Mouse (Mus musculus) hindbrain, embryonic 11.5 days (tissue): ENCODE results near the gene Fbxw2. TPM values are rescaled to one million over a fixed set of nuclear protein-coding genes. Genes with fewer than 3 reads are reported as not detected.

Experiments used
- ATAC-seq: fragments of 200-750 bp; cut with Nextera tagmentation; 2 replicates; pipeline ENCODE4 v1.8.0; 2017; ENCODE audit warnings: mild to moderate bottlenecking, moderate TSS enrichment, moderate library complexity; ENCODE audit not compliant: low FRiP score
- DNase-seq: peaks from one replicate; pipeline ENCODE4 v3.0.0-alpha.2; 2015; ENCODE audit warnings: low spot score
- H3K27ac ChIP-seq: fragments of 300-500 bp; sonication (generic); 2 replicates; pipeline ENCODE4 v1.5.1; 2014; ENCODE audit warnings: mild to moderate bottlenecking, low read depth, low read length
- H3K27me3 ChIP-seq: fragments of 300-500 bp; sonication (generic); 2 replicates; pipeline ENCODE4 v1.6.1; 2014; ENCODE audit warnings: mild to moderate bottlenecking, low read length, moderate library complexity, mixed read lengths; ENCODE audit not compliant: control insufficient read depth, insufficient read depth
- H3K36me3 ChIP-seq: fragments of 300-500 bp; sonication (generic); 2 replicates; pipeline ENCODE4 v1.6.1; 2014; ENCODE audit warnings: mild to moderate bottlenecking, low read length, moderate library complexity, mixed read lengths; ENCODE audit not compliant: control insufficient read depth, insufficient read depth
- H3K4me1 ChIP-seq: fragments of 300-500 bp; sonication (generic); replicated peaks from 2 replicates; pipeline ENCODE4 v1.6.1; 2014; ENCODE audit warnings: low read length, mixed read lengths; ENCODE audit not compliant: control insufficient read depth, insufficient read depth
- H3K4me2 ChIP-seq: fragments of 300-500 bp; sonication (generic); replicated peaks from 2 replicates; pipeline ENCODE4 v1.6.1; 2014; ENCODE audit warnings: mild to moderate bottlenecking, low read depth, low read length
- H3K4me3 ChIP-seq: fragments of 300-500 bp; sonication (generic); 2 replicates; pipeline ENCODE4 v1.5.1; 2014; ENCODE audit warnings: low read depth, low read length
- H3K9ac ChIP-seq: fragments of 300-500 bp; sonication (generic); 2 replicates; pipeline ENCODE4 v1.6.1; 2014; ENCODE audit warnings: low read depth, low read length
- H3K9me3 ChIP-seq: fragments of 300-500 bp; sonication (generic); 2 replicates; pipeline ENCODE4 v1.6.1; 2016; ENCODE audit warnings: low read length; ENCODE audit not compliant: control insufficient read depth
- WGBS: fragments of 180-500 bp; shearing (Covaris S2); extraction: QIAGEN DNeasy Blood & Tissue Kit; methylation state at CpG from one replicate; pipeline ENCODE4 v1.1.7; 2014; 5-methylcytosine and 5-hydroxymethylcytosine counted together
- polyA plus RNA-seq: library from polyadenylated mRNA; unstranded; fragments of >200 nt; fragmentation: Nextera tagmentation; extraction: Ambion mirVana; gene quantifications from 2 replicates; pipeline ENCODE4 v1.2.1, GENCODE M21; 2014

Fbxw2 gene
- polyA plus RNA-seq: 63.5 and 65.6 TPM in 2 replicates

DNA sequence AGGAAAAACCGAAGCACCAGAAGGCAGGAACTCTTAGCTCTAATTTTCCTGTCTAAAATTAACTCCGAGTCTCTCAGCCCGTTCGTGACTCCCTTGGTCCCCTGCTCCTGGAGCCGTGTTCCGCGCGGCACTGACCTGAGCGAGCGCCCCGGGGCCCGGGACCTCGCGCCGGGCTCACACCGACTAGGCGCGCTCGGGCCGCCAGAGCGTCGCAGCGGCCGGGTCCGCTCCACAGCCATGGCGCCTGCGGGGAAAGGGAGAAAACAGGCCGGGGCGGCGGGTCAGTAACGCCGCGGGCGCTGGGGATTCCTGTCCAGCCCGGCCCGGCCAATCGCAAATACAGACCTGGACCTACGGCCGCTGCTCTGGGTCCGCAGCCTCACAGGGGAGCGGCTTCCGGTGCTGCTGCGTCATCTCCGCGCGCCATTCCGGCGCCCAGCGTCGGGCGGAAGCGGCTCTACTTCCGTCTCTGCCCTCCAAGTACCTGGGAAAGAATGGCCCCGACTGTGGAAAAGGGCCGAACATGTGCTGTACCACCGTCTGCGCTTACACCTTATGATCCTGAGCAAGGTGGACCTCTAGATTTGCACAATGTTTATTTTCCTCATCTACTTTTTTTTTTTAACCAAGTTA lies at the start of gene Fbxw2:
Gene Fbxw2 (minus strand): TSS at position 485 of the 633 bp plus-strand sequence.
- WGBS: under 1% methylated on average over 50 of the region's 57 CpGs
- Histone ChIP-seq H3K4me1 (no peaks in the 10 kb centered on the region; the same call in 1 of the 2 replicates), H3K4me2 (peak within 1 kb of the TSS; percentile 64), H3K9ac (peak within 1 kb of the TSS; percentile 65), H3K27me3 (no peaks in the 10 kb centered on the region), H3K27ac (peak within 1 kb of the TSS; percentile 49), H3K9me3 (no peaks in the 10 kb centered on the region), H3K4me3 (peak within 1 kb of the TSS; percentile 65), H3K36me3 (no peaks in the 10 kb centered on the region)
- peak; percentile 97 for ATAC-seq
- DNase-seq: peak; percentile 94

DNA sequence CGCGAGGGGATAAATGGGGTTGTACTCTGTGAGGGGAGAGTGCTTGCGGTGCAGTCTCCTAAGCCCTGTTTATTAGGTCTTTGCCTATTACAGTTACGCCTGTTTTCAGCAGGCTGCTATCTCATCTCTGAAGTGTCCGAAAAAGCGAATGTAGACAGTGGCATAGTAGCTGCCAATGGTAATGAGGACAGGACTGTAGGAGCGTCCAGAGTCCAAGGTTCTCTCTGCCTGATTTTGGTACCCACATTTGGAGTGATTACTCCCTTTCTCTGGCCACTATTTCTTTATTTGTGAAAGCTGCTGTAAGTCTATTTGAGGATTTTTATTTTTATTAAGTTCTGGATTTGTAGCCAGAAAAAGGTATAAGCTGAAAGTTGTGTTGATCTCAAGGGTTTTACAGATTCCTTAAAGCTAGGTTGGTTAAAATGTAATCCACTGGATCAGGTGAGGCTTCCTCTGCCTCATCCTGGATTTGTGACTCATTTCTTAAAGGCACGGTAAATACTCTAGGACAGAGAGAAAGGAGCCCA lies 48.8 kb upstream of the Fbxw2 start, which contains the start of gene Psmd5:
Gene Psmd5 (minus strand): TSS at position 153 of the 530 bp plus-strand sequence.
- ATAC-seq (no peak), DNase-seq (no peak)
- no peaks in the 10 kb centered on the region for H3K36me3 ChIP-seq
- 14% methylated on average over 8 of the region's 8 CpGs for WGBS
- 0 out of 2 replicates have a peak within 1 kb of the TSS, but pooled peaks have one; percentile 27 for H3K9ac ChIP-seq
- no peaks in the 10 kb centered on the region for H3K4me1 ChIP-seq
- H3K4me2 ChIP-seq: peak within 1 kb of the TSS; percentile 17
- H3K27ac ChIP-seq: no peak within 1 kb of the TSS
- peaks cover 4% of the 10 kb centered on the region for H3K27me3 ChIP-seq
- peak within 1 kb of the TSS; percentile 10; the same call in 1 of the 2 replicates for H3K4me3 ChIP-seq
- no peaks in the 10 kb centered on the region for H3K9me3 ChIP-seq

DNA sequence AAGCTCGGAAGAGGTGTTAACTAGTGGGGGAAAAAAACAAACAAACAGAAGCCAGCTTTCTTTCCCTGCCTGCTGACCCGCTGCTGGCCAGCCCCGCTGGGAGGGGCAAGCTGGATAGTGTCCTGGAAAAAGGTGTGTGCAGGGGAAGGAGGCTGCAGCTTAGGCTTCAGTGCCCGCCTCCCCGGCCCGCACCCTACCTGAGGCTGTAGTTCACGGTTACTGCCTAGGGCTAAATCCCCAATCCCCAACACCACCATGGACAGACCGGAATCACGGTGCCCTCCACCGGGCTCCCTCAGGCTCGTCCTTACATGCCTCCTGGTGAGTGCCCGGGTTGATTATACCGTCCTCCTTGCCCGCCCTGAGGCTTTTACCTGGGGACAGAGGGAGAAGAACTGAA lies 48.2 kb upstream of the Fbxw2 start, which contains the start of gene Cutal:
Gene Cutal (plus strand): TSS at position 126 of the 400 bp plus-strand sequence.
- Histone ChIP-seq H3K4me3 (peak within 1 kb of the TSS; percentile 10; the same call in 1 of the 2 replicates), H3K4me1 (0 out of 2 replicates have a peak, but pooled peaks cover 2% of the 10 kb centered on the region), H3K27me3 (peaks cover 4% of the 10 kb centered on the region), H3K9ac (0 out of 2 replicates have a peak within 1 kb of the TSS, but pooled peaks have one; percentile 27), H3K36me3 (no peaks in the 10 kb centered on the region), H3K9me3 (no peaks in the 10 kb centered on the region), H3K4me2 (peak within 1 kb of the TSS; percentile 17), H3K27ac (no peak within 1 kb of the TSS)
- WGBS: 2% methylated on average over 14 of the region's 14 CpGs
- ATAC-seq (no peak), DNase-seq (peak; percentile 26)

DNA sequence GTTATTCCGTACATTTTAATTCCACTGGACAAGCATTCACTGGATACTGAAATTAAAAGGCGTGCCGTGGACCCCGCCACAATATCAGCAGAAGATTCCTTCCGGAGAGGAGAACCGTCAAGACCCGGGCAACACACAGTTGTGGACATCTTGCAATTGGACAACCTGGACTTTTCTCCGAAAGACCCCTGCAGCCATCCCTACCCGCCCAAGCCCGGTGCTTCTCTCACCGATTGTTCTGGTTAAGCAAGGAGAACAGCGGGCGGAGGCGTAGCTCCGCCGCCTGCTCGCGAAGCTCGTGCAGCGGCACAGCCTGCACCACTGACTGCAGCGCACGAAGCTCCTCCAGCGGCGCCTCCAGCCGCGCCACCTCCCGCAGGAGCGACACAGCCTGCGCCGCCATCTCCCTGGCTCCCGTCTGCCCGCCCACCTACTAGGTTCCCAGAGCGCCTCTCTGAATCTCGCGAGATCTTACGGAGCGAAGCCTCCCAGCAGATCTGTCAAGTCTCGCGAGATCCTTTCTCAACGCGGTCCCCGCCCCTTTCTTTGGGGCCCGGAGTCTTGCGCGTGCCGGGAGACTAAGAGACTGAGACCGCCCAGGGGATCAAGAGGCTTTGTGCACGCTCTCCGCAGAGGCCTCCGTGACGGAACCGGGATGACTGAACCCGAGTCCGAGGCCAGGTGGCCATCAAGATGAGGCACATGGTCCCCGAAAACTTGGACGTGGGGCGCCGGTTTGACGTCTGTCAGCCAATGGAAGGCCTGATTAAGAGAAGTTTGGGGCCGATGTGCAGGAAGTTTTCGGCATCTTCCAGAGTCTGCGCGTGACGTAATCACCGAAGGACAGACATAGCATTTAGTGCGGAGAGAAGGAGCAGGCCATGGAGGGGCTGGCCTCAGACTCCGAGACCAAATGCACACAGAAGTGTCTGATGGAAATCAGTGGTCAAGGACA lies 44.7 kb upstream of the Fbxw2 start:
- Histone ChIP-seq H3K4me2 (peak overlapping the region; percentile 63), H3K9me3 (no peaks in the 10 kb centered on the region), H3K4me1 (0 out of 2 replicates have a peak, but pooled peaks cover 2% of the 10 kb centered on the region), H3K36me3 (no peaks in the 10 kb centered on the region), H3K4me3 (peak overlapping the region; percentile 63), H3K9ac (peak overlapping the region; percentile 77), H3K27ac (peak overlapping the region; percentile 85), H3K27me3 (peaks cover 4% of the 10 kb centered on the region)
- under 1% methylated on average over 67 of the region's 67 CpGs for WGBS
- ATAC-seq (peak; percentile 98), DNase-seq (peak; percentile 99)

DNA sequence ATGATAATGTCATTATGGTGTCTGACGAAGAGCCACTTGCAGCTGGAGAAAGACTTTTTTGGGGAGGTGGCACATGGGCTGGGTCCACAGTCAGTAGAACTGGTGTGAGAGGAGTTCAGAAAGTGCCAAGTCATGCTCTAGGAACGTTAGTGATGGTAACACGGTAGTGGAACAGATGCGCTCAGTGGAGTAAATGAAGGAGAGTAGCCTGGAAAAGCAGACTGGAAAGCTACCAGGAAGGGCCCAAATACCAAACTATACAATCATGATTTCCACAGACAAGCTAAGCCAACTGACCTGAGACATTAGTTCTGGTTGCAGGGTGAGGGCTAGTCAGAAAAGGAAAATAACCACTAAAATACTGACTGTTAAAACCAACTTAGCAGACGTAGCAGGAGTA lies 43.6 kb upstream of the Fbxw2 start:
- Histone ChIP-seq H3K4me3 (peak overlapping the region; percentile 63; the same call in 1 of the 2 replicates), H3K36me3 (peaks cover 2% of the 10 kb centered on the region; the same call in 1 of the 2 replicates)
- 41% methylated on average over 5 of the region's 5 CpGs for WGBS

DNA sequence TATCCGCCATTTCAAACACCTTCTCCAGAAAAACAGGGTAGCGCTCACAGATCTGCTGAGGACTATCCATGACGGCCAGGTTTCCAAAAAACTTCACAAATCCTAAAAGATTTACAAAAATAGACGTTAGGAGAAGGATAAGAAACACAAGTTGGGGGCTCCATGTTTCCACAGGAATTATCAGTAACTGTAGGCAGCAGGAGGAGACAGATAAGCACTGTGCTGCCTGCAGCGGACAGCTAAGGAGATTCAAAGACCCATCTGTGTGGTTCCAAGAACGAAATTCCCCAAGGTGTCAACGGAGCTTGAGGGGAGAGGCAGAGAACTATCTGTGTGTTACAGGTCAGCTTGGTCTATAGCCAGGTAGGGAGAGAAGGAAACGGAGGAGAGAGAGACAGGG lies 31.6 kb upstream of the Fbxw2 start:
- Histone ChIP-seq H3K4me3 (no peak overlapping the region), H3K27me3 (no peaks in the 10 kb centered on the region), H3K27ac (no peak overlapping the region), H3K9ac (no peak overlapping the region), H3K4me2 (no peak overlapping the region), H3K9me3 (no peaks in the 10 kb centered on the region), H3K36me3 (peaks cover 30% of the 10 kb centered on the region), H3K4me1 (no peaks in the 10 kb centered on the region)
- 89% methylated on average over 8 of the region's 8 CpGs for WGBS
- DNase-seq (no peak), ATAC-seq (no peak)

More for the DNA sequence above, 43.6 kb upstream of the Fbxw2 start:
- Histone ChIP-seq H3K9me3 (no peaks in the 10 kb centered on the region), H3K4me1 (0 out of 2 replicates have a peak, but pooled peaks cover 2% of the 10 kb centered on the region), H3K27me3 (peaks cover 4% of the 10 kb centered on the region), H3K9ac (peak overlapping the region; percentile 1; the same call in 1 of the 2 replicates), H3K27ac (no peak overlapping the region), H3K4me2 (peak overlapping the region; percentile 20)
- DNase-seq (no peak), ATAC-seq (no peak)

DNA sequence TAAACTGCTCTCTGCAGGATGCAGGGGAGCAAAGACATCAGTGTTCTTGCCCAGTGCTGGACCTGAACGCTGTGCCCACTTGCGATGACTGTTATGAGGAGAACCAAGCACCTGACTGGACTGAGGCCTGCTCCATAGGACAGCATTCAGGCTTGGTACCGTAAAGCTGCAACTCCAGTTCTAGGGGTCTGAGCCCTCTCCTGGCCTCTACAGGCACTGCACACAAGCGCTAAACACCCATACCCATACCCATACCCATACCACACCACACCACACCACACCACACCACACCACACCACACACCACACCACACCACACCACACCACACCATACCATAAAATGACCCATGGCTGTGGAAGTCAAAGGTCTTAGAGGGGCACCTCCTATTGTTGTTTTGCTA lies 29.2 kb upstream of the Fbxw2 start:
- 91% methylated on average over 4 of the region's 4 CpGs for WGBS
- no peak for DNase-seq
- ATAC-seq: no peak
- H3K4me1 ChIP-seq: no peaks in the 10 kb centered on the region
- H3K4me2 ChIP-seq: no peak overlapping the region
- H3K27me3 ChIP-seq: no peaks in the 10 kb centered on the region
- H3K36me3 ChIP-seq: peaks cover 32% of the 10 kb centered on the region
- H3K4me3 ChIP-seq: no peak overlapping the region
- no peak overlapping the region for H3K9ac ChIP-seq
- no peaks in the 10 kb centered on the region for H3K9me3 ChIP-seq
- H3K27ac ChIP-seq: no peak overlapping the region

DNA sequence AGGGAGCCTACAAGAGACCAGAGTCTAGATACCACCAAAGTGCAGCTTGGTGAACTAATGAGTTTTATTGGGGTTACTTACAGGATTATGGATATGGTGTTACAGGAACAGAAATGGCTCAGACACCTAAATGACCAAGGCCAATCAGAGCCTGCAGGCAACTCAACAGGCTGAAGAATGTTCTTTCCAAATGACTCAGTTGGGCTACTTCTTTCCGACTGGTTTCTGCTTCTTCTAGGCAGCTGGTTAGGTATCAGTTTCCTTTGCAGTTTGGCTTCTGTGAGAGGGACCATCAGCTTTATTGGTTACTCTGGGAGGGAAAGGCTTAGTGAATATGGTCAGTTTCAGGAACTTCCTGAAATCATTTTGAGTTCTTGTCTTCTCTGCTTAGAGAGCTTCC lies 21.6 kb upstream of the Fbxw2 start:
- H3K9ac ChIP-seq: no peak overlapping the region
- WGBS: 89% methylated on average over 1 of the region's 1 CpGs
- no peak for ATAC-seq

More for the DNA sequence above, 21.6 kb upstream of the Fbxw2 start:
- no peak for DNase-seq
- H3K27ac ChIP-seq: no peak overlapping the region
- H3K4me1 ChIP-seq: no peaks in the 10 kb centered on the region
- no peaks in the 10 kb centered on the region for H3K27me3 ChIP-seq
- no peaks in the 10 kb centered on the region for H3K9me3 ChIP-seq
- H3K4me2 ChIP-seq: no peak overlapping the region
- 0 out of 2 replicates have a peak, but pooled peaks cover 7% of the 10 kb centered on the region for H3K36me3 ChIP-seq
- H3K4me3 ChIP-seq: no peak overlapping the region
